Mouse (Mus musculus) bone marrow, adult 2 months (tissue): ENCODE data around the gene Bcl2l14. TPM values are rescaled to one million over a fixed set of nuclear protein-coding genes. Genes with fewer than 3 reads are reported as not detected.

Experiments used
- H3K27ac ChIP-seq: fragments of 200-500 bp; 2 replicates; pipeline ENCODE4 v1.5.1; 2012; ENCODE audit warnings: low read depth, mild to moderate bottlenecking, control low read depth, inconsistent platforms, low read length; ENCODE audit not compliant: control insufficient read depth, poor library complexity, insufficient read depth
- H3K4me1 ChIP-seq: fragments of 200-500 bp; 2 replicates; pipeline ENCODE4 v1.6.1; 2011; ENCODE audit warnings: low read length; ENCODE audit not compliant: control insufficient read depth, insufficient read depth
- H3K4me3 ChIP-seq: fragments of 200-500 bp; replicated peaks from 2 replicates; pipeline ENCODE3; 2011; ENCODE audit warnings: mild to moderate bottlenecking, low read depth, low read length, control low read depth; ENCODE audit not compliant: control insufficient read depth
- CTCF ChIP-seq: fragments of 200-500 bp; IDR thresholded peaks from 2 replicates; pipeline ENCODE4 v1.5.1; 2011; ENCODE audit warnings: low read length, control low read depth; ENCODE audit not compliant: control insufficient read depth, insufficient read depth
- POLR2A ChIP-seq: fragments of 200-500 bp; IDR thresholded peaks from 2 replicates; pipeline ENCODE4 v1.6.1; 2011; ENCODE audit warnings: low read depth, mild to moderate bottlenecking, control low read depth, low read length, borderline replicate concordance; ENCODE audit not compliant: control insufficient read depth
- WGBS: fragments of 180-500 bp; shearing (Covaris S2); methylation state at CpG from one replicate; pipeline ENCODE4 v1.1.7; 2018; 5-methylcytosine and 5-hydroxymethylcytosine counted together
- polyA plus RNA-seq: library from polyadenylated mRNA; stranded (reverse); fragments of >200 nt; gene quantifications from 2 replicates; pipeline ENCODE4 v1.2.4, GENCODE M21; 2011; ENCODE audit warnings: low replicate concordance; ENCODE audit not compliant: missing spikeins, insufficient read depth, insufficient read length

Bcl2l14 gene
- polyA plus RNA-seq, 1 experiment, result not detected

GRCm38 (mm10) chr6:134416556-134417105, 20.5 kb downstream of the Bcl2l14 start:
- Histone ChIP-seq H3K27ac (no peak overlapping the region), H3K4me3 (no peak overlapping the region), H3K4me1 (no peaks in the 10 kb centered on the region; the same call in 1 of the 2 replicates)
- no peak for TF ChIP-seq POLR2A
- no peak for TF ChIP-seq CTCF
- 85% methylated on average over 3 of the region's 3 CpGs for WGBS

- Histone ChIP-seq H3K4me3 (no peak overlapping the region), H3K4me1 (no peaks in the 10 kb centered on the region; the same call in 1 of the 2 replicates), H3K27ac (no peak overlapping the region)
- no peak for TF ChIP-seq CTCF
- no peak for TF ChIP-seq POLR2A
- 73% methylated on average over 3 of the region's 3 CpGs for whole genome bisulfite sequencing
Measured at GRCm38 (mm10) chr6:134417886-134418285, 21.8 kb downstream of the Bcl2l14 start.

- no peak for TF ChIP-seq CTCF
- no peak for TF ChIP-seq POLR2A
- WGBS, result 80% methylated on average over 8 of the region's 8 CpGs
- Histone ChIP-seq H3K4me3 (no peak overlapping the region), H3K27ac (no peak overlapping the region), H3K4me1 (no peaks in the 10 kb centered on the region; the same call in 1 of the 2 replicates)
Measured at GRCm38 (mm10) chr6:134420375-134420774, 24.3 kb downstream of the Bcl2l14 start.

GRCm38 (mm10) chr6:134421921-134422320, 25.8 kb downstream of the Bcl2l14 start:
- no peak for TF ChIP-seq POLR2A
- no peak for TF ChIP-seq CTCF
- WGBS, result 83% methylated on average over 6 of the region's 6 CpGs

GRCm38 (mm10) chr6:134425216-134425717, 29.1 kb downstream of the Bcl2l14 start:
- Histone ChIP-seq H3K4me1 (no peaks in the 10 kb centered on the region), H3K4me3 (no peak overlapping the region), H3K27ac (no peak overlapping the region)
- 36% methylated on average over 11 of the region's 11 CpGs for WGBS
- TF ChIP-seq CTCF (peak; percentile 28; the same call in 1 of the 2 replicates), POLR2A (no peak)

More at GRCm38 (mm10) chr6:134421921-134422320, 25.8 kb downstream of the Bcl2l14 start:
- Histone ChIP-seq H3K4me1 (no peaks in the 10 kb centered on the region), H3K4me3 (no peak overlapping the region), H3K27ac (no peak overlapping the region)

GRCm38 (mm10) chr6:134427165-134427564, 31.0 kb downstream of the Bcl2l14 start:
- Histone ChIP-seq H3K27ac (no peak overlapping the region), H3K4me1 (no peaks in the 10 kb centered on the region), H3K4me3 (no peak overlapping the region)
- 84% methylated on average over 3 of the region's 3 CpGs for WGBS
- TF ChIP-seq POLR2A, result no peak
- no peak for TF ChIP-seq CTCF

- Histone ChIP-seq H3K27ac (no peak overlapping the region), H3K4me1 (no peaks in the 10 kb centered on the region), H3K4me3 (no peak overlapping the region)
- 86% methylated on average over 5 of the region's 5 CpGs for WGBS
- no peak for TF ChIP-seq POLR2A
- no peak for TF ChIP-seq CTCF
Measured at GRCm38 (mm10) chr6:134428455-134428854, 32.3 kb downstream of the Bcl2l14 start.

GRCm38 (mm10) chr6:134430161-134430799, 34.2 kb downstream of the Bcl2l14 start:
- no peak overlapping the region for H3K27ac ChIP-seq
- H3K4me1 ChIP-seq, result no peaks in the 10 kb centered on the region
- no peak overlapping the region for H3K4me3 ChIP-seq
- TF ChIP-seq CTCF, result no peak
- TF ChIP-seq POLR2A, result no peak
- 74% methylated on average over 9 of the region's 9 CpGs for WGBS
